Mouse (Mus musculus) megakaryocyte, embryonic 14.5 days (primary cell): ENCODE measurements around the gene Cnot3. TPM values are rescaled to one million over a fixed set of nuclear protein-coding genes. Genes with fewer than 3 reads are reported as not detected.
A peak's percentile ranks its signal among the peaks of the same experiment; 100 is the strongest.

ENCODE experiments used
- H3K27me3 ChIP-seq: replicated peaks from 2 replicates; pipeline ENCODE3; 2012; ENCODE audit warnings: inconsistent platforms
- H3K36me3 ChIP-seq: replicated peaks from 2 replicates; pipeline ENCODE3; 2012; ENCODE audit warnings: low read length, inconsistent platforms, mixed read lengths
- H3K4me1 ChIP-seq: 2 replicates; pipeline ENCODE4 v1.6.1; 2012; ENCODE audit warnings: inconsistent platforms
- H3K4me3 ChIP-seq: replicated peaks from 2 replicates; pipeline ENCODE3; 2012; ENCODE audit warnings: moderate library complexity, mild to moderate bottlenecking, inconsistent platforms
- H3K9me3 ChIP-seq: 2 replicates; pipeline ENCODE4 v1.6.1; 2012; ENCODE audit warnings: inconsistent platforms
- FLI1 ChIP-seq: IDR thresholded peaks from 2 replicates; pipeline ENCODE4 v1.6.1; 2012; ENCODE audit warnings: low read length, inconsistent platforms, mixed read lengths
- GATA1 ChIP-seq: IDR thresholded peaks from 3 replicates; pipeline ENCODE4 v1.6.1; 2012; ENCODE audit warnings: mixed read lengths, low read length, inconsistent platforms, borderline replicate concordance
- polyA plus RNA-seq: library from polyadenylated mRNA; stranded (reverse); fragments of >175 nt; gene quantifications from 2 replicates; pipeline ENCODE4 v1.2.3, GENCODE M21; 2012; ENCODE audit warnings: low replicate concordance; ENCODE audit not compliant: insufficient read depth

The Cnot3 gene
- polyA plus RNA-seq, 1 experiment = 518 TPM

- Histone ChIP-seq H3K9me3 (no peaks in the 10 kb centered on the region), H3K27me3 (no peaks in the 10 kb centered on the region), H3K4me1 (peaks cover 68% of the 10 kb centered on the region), H3K36me3 (peaks cover 65% of the 10 kb centered on the region), H3K4me3 (peak overlapping the region; percentile 96)
- TF ChIP-seq GATA1 (no peak), FLI1 (no peak)
These were observed 489 bp downstream of the Cnot3 start for GRCm38 (mm10) chr7:3645488-3646025.

DNA sequence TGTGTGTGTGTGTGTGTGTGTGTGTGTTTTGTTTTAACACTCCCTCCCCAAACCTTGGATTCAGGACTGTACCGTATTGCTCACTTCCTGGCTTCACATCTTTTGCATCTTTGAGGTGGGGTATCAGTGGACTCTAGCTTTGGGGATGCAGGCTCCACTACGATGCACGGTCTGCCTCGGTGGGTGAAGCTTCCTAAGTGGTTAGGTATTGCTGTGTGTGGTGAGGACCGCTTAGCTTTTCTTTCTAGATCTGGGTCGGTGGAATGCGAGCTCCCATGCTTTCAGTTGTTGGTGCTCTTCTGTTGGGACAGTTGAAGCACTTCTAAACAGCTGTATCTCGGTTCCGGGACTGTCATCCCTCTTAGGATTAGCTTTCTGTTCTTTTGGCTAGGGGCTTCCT is 1.1 kb downstream of the Cnot3 start:
- H3K27me3 ChIP-seq = no peaks in the 10 kb centered on the region
- peak overlapping the region; percentile 96 for H3K4me3 ChIP-seq
- no peaks in the 10 kb centered on the region for H3K9me3 ChIP-seq
- no peak for TF ChIP-seq GATA1
- TF ChIP-seq FLI1 = no peak
- H3K36me3 ChIP-seq = peaks cover 65% of the 10 kb centered on the region
- peaks cover 74% of the 10 kb centered on the region for H3K4me1 ChIP-seq

- H3K4me3 ChIP-seq = peak overlapping the region; percentile 96
- no peaks in the 10 kb centered on the region for H3K27me3 ChIP-seq
- no peak for TF ChIP-seq FLI1
- no peak for TF ChIP-seq GATA1
- H3K4me1 ChIP-seq = peaks cover 75% of the 10 kb centered on the region
- H3K9me3 ChIP-seq = no peaks in the 10 kb centered on the region
- peaks cover 65% of the 10 kb centered on the region for H3K36me3 ChIP-seq
These were observed 1.6 kb downstream of the Cnot3 start for GRCm38 (mm10) chr7:3646641-3647040.

DNA sequence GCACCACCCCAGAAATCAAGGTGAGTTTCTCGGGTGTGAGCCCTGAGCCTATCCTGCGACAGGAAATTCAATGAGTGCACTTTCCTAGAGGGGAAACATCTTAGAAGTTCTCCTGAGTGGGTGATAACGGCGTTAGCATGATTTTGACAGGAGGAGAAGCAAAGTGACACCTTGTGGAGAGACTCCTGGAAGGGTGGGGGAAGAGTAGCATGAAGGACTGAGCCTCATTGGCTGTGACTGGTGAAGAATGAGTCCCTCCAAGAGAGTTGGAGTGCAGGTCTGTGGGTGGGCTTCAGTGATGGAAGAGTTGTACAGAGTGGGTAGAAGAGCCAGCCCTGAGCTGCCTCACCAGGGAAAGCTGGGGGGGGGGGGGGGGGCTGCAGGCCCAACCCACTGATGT is 11.9 kb downstream of the Cnot3 start:
- Histone ChIP-seq H3K27me3 (no peaks in the 10 kb centered on the region), H3K9me3 (no peaks in the 10 kb centered on the region), H3K4me3 (no peak overlapping the region), H3K4me1 (peaks cover 41% of the 10 kb centered on the region), H3K36me3 (peaks cover 100% of the 10 kb centered on the region)
- no peak for TF ChIP-seq FLI1
- no peak for TF ChIP-seq GATA1

DNA sequence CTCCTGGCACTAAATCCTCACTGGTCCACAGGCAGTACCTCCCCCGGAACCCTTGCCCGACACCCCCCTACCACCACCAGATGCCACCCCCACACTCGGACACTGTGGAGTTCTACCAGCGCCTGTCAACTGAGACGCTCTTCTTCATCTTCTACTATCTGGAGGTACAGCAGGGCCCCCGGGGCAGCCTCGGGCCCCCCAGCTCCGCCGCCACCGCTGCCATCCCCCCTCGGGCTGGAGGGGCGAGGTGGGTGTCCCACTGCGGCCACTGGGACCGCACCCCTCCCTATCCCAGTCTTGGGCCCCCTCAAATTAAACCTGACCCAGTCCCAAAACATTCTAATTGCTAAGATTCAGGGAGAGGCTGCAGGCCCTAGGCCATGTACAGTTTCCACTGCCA is 13.5 kb downstream of the Cnot3 start:
- Histone ChIP-seq H3K36me3 (peaks cover 100% of the 10 kb centered on the region), H3K27me3 (no peaks in the 10 kb centered on the region), H3K4me1 (peaks cover 41% of the 10 kb centered on the region), H3K4me3 (no peak overlapping the region), H3K9me3 (no peaks in the 10 kb centered on the region)
- TF ChIP-seq FLI1 = no peak
- TF ChIP-seq GATA1 = no peak

DNA sequence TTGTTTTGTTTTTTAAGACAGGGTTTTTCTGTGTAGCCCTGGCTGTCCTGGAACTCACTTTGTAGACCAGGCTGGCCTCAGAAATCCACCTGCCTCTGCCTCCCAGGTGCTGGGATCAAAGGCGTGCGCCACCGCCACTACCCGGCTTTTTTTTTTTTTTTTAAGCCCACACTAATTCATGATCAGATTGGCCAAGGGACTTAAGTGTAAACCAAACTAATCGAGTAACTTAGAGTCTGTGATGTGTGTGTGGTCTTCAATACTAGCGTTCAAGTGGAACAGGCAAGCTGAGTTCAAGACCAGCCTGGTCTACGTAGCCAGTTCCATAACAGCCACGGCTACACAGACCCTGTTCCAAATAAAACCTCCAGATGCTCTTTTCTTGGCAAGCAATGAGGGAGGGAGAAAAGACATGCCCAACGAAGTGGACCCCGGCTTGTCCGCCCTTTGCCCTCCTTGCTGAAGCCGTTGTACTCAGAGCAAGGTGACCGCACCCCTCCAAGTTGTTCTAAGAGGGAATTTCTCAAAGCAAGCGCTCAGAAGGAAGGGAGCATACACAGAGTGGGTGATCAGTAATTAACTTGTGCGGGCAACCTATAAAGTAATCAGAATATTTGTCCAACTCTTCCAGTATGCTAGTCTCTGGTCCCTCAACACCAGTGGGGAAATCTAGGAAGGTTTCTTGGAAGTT is 19.6 kb downstream of the Cnot3 start:
- TF ChIP-seq FLI1 (no peak), GATA1 (no peak)
- no peaks in the 10 kb centered on the region for H3K9me3 ChIP-seq
- H3K4me1 ChIP-seq = peaks cover 65% of the 10 kb centered on the region
- no peaks in the 10 kb centered on the region for H3K27me3 ChIP-seq
- H3K4me3 ChIP-seq = peak overlapping the region; percentile 96
- peaks cover 62% of the 10 kb centered on the region for H3K36me3 ChIP-seq

GRCm38 (mm10) chr7:3665215-3666114 is 20.4 kb downstream of the Cnot3 start, which contains the start of gene Leng1:
Leng1 (minus strand) TSS chr7:3665840.
- peaks cover 65% of the 10 kb centered on the region for H3K4me1 ChIP-seq
- peaks cover 62% of the 10 kb centered on the region for H3K36me3 ChIP-seq
- TF ChIP-seq FLI1 (peak; percentile 51; the same call in 1 of the 2 replicates), GATA1 (no peak)
- H3K4me3 ChIP-seq = peak within 1 kb of the TSS; percentile 96
- H3K27me3 ChIP-seq = no peaks in the 10 kb centered on the region
- H3K9me3 ChIP-seq = no peaks in the 10 kb centered on the region

GRCm38 (mm10) chr7:3666921-3667391 is 21.9 kb downstream of the Cnot3 start:
- Histone ChIP-seq H3K36me3 (peaks cover 60% of the 10 kb centered on the region), H3K4me3 (peak overlapping the region; percentile 83), H3K27me3 (no peaks in the 10 kb centered on the region), H3K4me1 (peaks cover 56% of the 10 kb centered on the region), H3K9me3 (no peaks in the 10 kb centered on the region)
- TF ChIP-seq FLI1 = no peak
- TF ChIP-seq GATA1 = no peak

- no peak for TF ChIP-seq FLI1
- no peak for TF ChIP-seq GATA1
These were observed 29.6 kb downstream of the Cnot3 start for GRCm38 (mm10) chr7:3674507-3675227.

More at GRCm38 (mm10) chr7:3674507-3675227, 29.6 kb downstream of the Cnot3 start:
- Histone ChIP-seq H3K4me3 (peak overlapping the region; percentile 70), H3K4me1 (peaks cover 67% of the 10 kb centered on the region), H3K36me3 (peaks cover 83% of the 10 kb centered on the region), H3K9me3 (no peaks in the 10 kb centered on the region), H3K27me3 (no peaks in the 10 kb centered on the region)
